Mouse (Mus musculus): ENCODE data around the gene Dvl3.

Gene Dvl3

GRCm38 (mm10) chr16:20497980-20498676 is 18.7 kb upstream of the Dvl3 start:
- peak; percentile 37 for DNase-seq

GRCm38 (mm10) chr16:20498677-20499475 is 17.9 kb upstream of the Dvl3 start, which contains the start of gene Eif2b5:
Eif2b5 (plus strand) TSS chr16:20498817.
- peak; percentile 95 for DNase-seq

- no peak for DNase-seq
These were observed 10.8 kb upstream of the Dvl3 start for GRCm38 (mm10) chr16:20506000-20506399.

- peak; percentile 66 for DNase-seq
These were observed 7.4 kb upstream of the Dvl3 start for GRCm38 (mm10) chr16:20509349-20509748.

GRCm38 (mm10) chr16:20511277-20511847 is 5.4 kb upstream of the Dvl3 start:
- no peak for DNase-seq

- peak; percentile 39 for DNase-seq
These were observed 750 bp upstream of the Dvl3 start for GRCm38 (mm10) chr16:20516032-20516431.

- DNase-seq, result no peak
These were observed 434 bp downstream of the Dvl3 start for GRCm38 (mm10) chr16:20517216-20517615.

GRCm38 (mm10) chr16:20517701-20518374 is 1.1 kb downstream of the Dvl3 start:
- peak; percentile 67 for DNase-seq

- no peak for DNase-seq
These were observed 7.1 kb downstream of the Dvl3 start for GRCm38 (mm10) chr16:20523886-20524285.

GRCm38 (mm10) chr16:20528779-20529178 is 12.0 kb downstream of the Dvl3 start:
- no peak for DNase-seq

GRCm38 (mm10) chr16:20529375-20529774 is 12.6 kb downstream of the Dvl3 start:
- DNase-seq, result no peak

- DNase-seq, result no peak
These were observed 14.2 kb downstream of the Dvl3 start for GRCm38 (mm10) chr16:20530941-20531340.

GRCm38 (mm10) chr16:20534617-20535295 is 18.0 kb downstream of the Dvl3 start:
- no peak for DNase-seq

GRCm38 (mm10) chr16:20535296-20536080 is 18.7 kb downstream of the Dvl3 start, which contains the start of gene Ap2m1:
Ap2m1 (plus strand) TSS chr16:20535478.
- DNase-seq, result peak; percentile 97

- DNase-seq, result no peak
These were observed 19.4 kb downstream of the Dvl3 start for GRCm38 (mm10) chr16:20536081-20536665.

- peak; percentile 82 for DNase-seq
These were observed 20.3 kb downstream of the Dvl3 start for GRCm38 (mm10) chr16:20537071-20537471.

- no peak for DNase-seq
These were observed 21.0 kb downstream of the Dvl3 start for GRCm38 (mm10) chr16:20537601-20538320.

- DNase-seq, result no peak
These were observed 22.9 kb downstream of the Dvl3 start for GRCm38 (mm10) chr16:20539649-20540048.

- DNase-seq, result no peak
These were observed 23.7 kb downstream of the Dvl3 start for GRCm38 (mm10) chr16:20540438-20540837.

GRCm38 (mm10) chr16:20545696-20546095 is 28.9 kb downstream of the Dvl3 start:
- no peak for DNase-seq

- DNase-seq, result no peak
These were observed 30.6 kb downstream of the Dvl3 start for GRCm38 (mm10) chr16:20547423-20547822.

All from kidney, postnatal 14 days (tissue).